Mouse (Mus musculus) C2C12 (cell line): ENCODE results near the gene Bfsp2. TPM values are rescaled to one million over a fixed set of nuclear protein-coding genes. Genes with fewer than 3 reads are reported as not detected.

ENCODE experiments used
- H3K27me3 ChIP-seq: one replicate; pipeline ENCODE4 v1.6.1; 2011; ENCODE audit not compliant: control insufficient read depth, insufficient read depth, insufficient read length
- H3K36me3 ChIP-seq: one replicate; pipeline ENCODE4 v1.6.1; 2011; ENCODE audit not compliant: control insufficient read depth, insufficient read depth
- H3K4me3 ChIP-seq: one replicate; pipeline ENCODE4 v1.5.1; 2011; ENCODE audit warnings: mild to moderate bottlenecking, control low read depth; ENCODE audit not compliant: poor library complexity, insufficient read depth, severe bottlenecking
- H3K79me2 ChIP-seq: one replicate; pipeline ENCODE4 v1.6.1; 2011; ENCODE audit not compliant: control insufficient read depth, insufficient read depth
- H3K79me3 ChIP-seq: one replicate; pipeline ENCODE4 v1.6.1; 2011; ENCODE audit warnings: low read depth, control low read depth
- H3ac ChIP-seq: one replicate; pipeline ENCODE3; 2011; ENCODE audit warnings: low read depth; ENCODE audit not compliant: control insufficient read depth, insufficient read length
- CEBPB ChIP-seq: IDR thresholded peaks from one replicate; pipeline ENCODE4 v1.6.1; 2011; ENCODE audit warnings: low read depth, mild to moderate bottlenecking, control low read depth, moderate library complexity
- CTCF ChIP-seq: IDR thresholded peaks from one replicate; pipeline ENCODE4 v1.5.1; 2011; ENCODE audit not compliant: control insufficient read depth, insufficient read depth, insufficient read length
- FOSL1 ChIP-seq: IDR thresholded peaks from one replicate; pipeline ENCODE4 v1.8.0; 2011; ENCODE audit warnings: mild to moderate bottlenecking, low read length; ENCODE audit not compliant: poor library complexity, insufficient read depth, severe bottlenecking
- MAX ChIP-seq: IDR thresholded peaks from one replicate; pipeline ENCODE4 v1.6.1; 2011; ENCODE audit warnings: mild to moderate bottlenecking, control low read depth
- MYOD1 ChIP-seq: IDR thresholded peaks from one replicate; pipeline ENCODE4 v1.6.1; 2011; ENCODE audit warnings: low read depth; ENCODE audit not compliant: control insufficient read depth, insufficient read length
- MYOG ChIP-seq: IDR thresholded peaks from one replicate; pipeline ENCODE4 v1.6.1; 2011; ENCODE audit not compliant: control insufficient read depth, insufficient read length; ENCODE audit errors: extremely low read depth
- USF1 ChIP-seq: IDR thresholded peaks from one replicate; pipeline ENCODE4 v1.6.1; 2011; ENCODE audit warnings: low read depth, mild to moderate bottlenecking, control low read depth, moderate library complexity
- long read RNA-seq, 2 experiments: library from polyadenylated mRNA; unstranded; transcript quantifications; one replicate each; pipeline ENCODE4 v2.0.0; 2019 to 2020
- polyA plus RNA-seq: library from polyadenylated mRNA; unstranded; fragments of >200 nt; fragmentation: generic; extraction: Trizol; gene quantifications from one replicate; pipeline ENCODE4 v1.2.1, GENCODE M21; 2012; ENCODE audit warnings: missing spikeins

Gene Bfsp2
- 0.22 TPM for polyA plus RNA-seq
- long read RNA-seq, experiment 1: 0 reads
- long read RNA-seq, experiment 2, partial matches to known transcripts: 0 of 1 reads
- long read RNA-seq, experiment 2, other reads (novel, unspliced or antisense): 1 of 1 reads

- no peak within 1 kb of the TSS for H3ac ChIP-seq
- no peaks in the 10 kb centered on the region for H3K36me3 ChIP-seq
- H3K4me3 ChIP-seq: no peak within 1 kb of the TSS
Observed at GRCm38 (mm10) chr9:103480044-103480576, at the start of gene Bfsp2. TSS of gene Bfsp2 (minus strand) at chr9:103480420.

DNA sequence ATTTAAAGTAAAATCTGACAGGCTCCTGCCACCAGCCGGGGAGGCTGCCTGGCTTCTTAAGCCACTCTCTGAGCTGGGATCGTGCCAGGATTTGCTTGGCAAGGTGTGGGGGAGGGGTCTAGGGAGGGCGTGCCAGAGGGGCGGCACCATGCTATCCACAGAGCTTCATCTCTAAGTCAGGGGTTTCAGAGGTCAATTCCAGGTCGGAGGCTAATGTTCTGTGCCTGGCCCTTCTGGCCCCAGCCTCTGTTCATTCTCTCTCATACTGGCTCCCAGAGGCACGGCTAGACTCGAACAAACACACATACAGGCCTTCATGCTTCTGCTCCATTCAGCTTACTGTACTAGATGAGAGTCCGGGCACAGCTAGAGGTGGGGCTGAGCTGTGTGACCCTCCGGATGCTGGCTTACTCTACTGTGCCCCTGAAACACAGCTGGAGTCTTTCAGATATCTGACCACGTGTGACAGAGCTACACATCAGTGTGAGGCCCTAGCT lies 44.9 kb upstream of the Bfsp2 start:
- Histone ChIP-seq H3ac (no peak overlapping the region), H3K79me3 (no peaks in the 10 kb centered on the region), H3K27me3 (peaks cover 28% of the 10 kb centered on the region), H3K36me3 (no peaks in the 10 kb centered on the region), H3K4me3 (no peak overlapping the region), H3K79me2 (no peaks in the 10 kb centered on the region)
- no peak for TF ChIP-seq CEBPB
- TF ChIP-seq MYOG: no peak
- no peak for TF ChIP-seq MYOD1
- no peak for TF ChIP-seq USF1
- TF ChIP-seq MAX: no peak
- no peak for TF ChIP-seq FOSL1
- TF ChIP-seq CTCF: no peak

More at GRCm38 (mm10) chr9:103480044-103480576, at the start of gene Bfsp2:
- H3K27me3 ChIP-seq: no peaks in the 10 kb centered on the region
- no peak for TF ChIP-seq MYOD1
- TF ChIP-seq FOSL1: no peak
- no peak for TF ChIP-seq USF1
- no peak for TF ChIP-seq MAX
- TF ChIP-seq CEBPB: no peak
- no peak for TF ChIP-seq CTCF
- no peak for TF ChIP-seq MYOG
- H3K79me3 ChIP-seq: no peaks in the 10 kb centered on the region
- H3K79me2 ChIP-seq: no peaks in the 10 kb centered on the region

GRCm38 (mm10) chr9:103524600-103524999 lies 44.4 kb upstream of the Bfsp2 start:
- Histone ChIP-seq H3K79me3 (no peaks in the 10 kb centered on the region), H3ac (no peak overlapping the region), H3K27me3 (peaks cover 28% of the 10 kb centered on the region), H3K79me2 (no peaks in the 10 kb centered on the region), H3K4me3 (no peak overlapping the region), H3K36me3 (no peaks in the 10 kb centered on the region)
- no peak for TF ChIP-seq FOSL1
- TF ChIP-seq CTCF: no peak
- TF ChIP-seq USF1: no peak
- no peak for TF ChIP-seq MYOD1
- no peak for TF ChIP-seq CEBPB
- TF ChIP-seq MYOG: no peak

DNA sequence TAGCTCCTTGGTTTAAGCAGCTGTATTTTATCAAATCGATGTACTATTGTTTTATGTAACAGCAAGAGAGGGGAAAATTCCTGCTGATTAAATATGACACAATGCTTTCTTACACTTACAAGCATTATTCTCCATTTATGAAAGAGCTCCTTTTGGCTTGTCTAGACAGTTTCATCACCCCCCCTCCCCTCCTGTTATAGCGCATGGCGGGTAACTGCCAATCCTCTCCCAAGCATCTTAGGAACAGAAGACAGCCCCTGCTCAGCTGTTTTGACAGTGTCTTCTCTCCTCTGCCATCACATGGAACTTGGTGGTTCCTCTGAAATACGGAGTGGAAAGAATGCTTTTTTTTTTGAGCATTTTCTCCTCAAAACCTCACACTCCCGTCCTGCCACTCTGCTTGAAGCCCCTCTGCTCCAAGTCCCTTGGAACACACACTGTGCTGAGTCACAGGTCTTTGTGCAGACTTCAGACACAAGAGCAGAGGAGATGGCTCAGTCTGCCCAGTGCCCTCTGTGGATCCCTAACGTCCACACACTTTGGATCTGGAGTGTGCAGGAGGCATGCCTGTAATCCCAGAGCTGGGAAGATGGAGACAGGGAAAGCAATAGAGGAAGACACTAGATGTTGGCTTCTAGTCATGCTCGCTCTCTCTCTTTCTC lies 43.7 kb upstream of the Bfsp2 start:
- Histone ChIP-seq H3K27me3 (peaks cover 28% of the 10 kb centered on the region), H3K36me3 (no peaks in the 10 kb centered on the region), H3ac (no peak overlapping the region), H3K4me3 (no peak overlapping the region), H3K79me2 (no peaks in the 10 kb centered on the region), H3K79me3 (no peaks in the 10 kb centered on the region)
- TF ChIP-seq MAX: no peak
- no peak for TF ChIP-seq CTCF
- no peak for TF ChIP-seq CEBPB
- no peak for TF ChIP-seq MYOD1
- TF ChIP-seq USF1: no peak
- no peak for TF ChIP-seq MYOG
- TF ChIP-seq FOSL1: no peak

- TF ChIP-seq USF1 (no peak), MYOG (no peak), FOSL1 (no peak), MYOD1 (no peak), CTCF (no peak), MAX (no peak), CEBPB (no peak)
Observed at GRCm38 (mm10) chr9:103523008-103523407, 42.8 kb upstream of the Bfsp2 start.

More at GRCm38 (mm10) chr9:103523008-103523407, 42.8 kb upstream of the Bfsp2 start:
- no peaks in the 10 kb centered on the region for H3K79me3 ChIP-seq
- H3ac ChIP-seq: no peak overlapping the region
- peaks cover 28% of the 10 kb centered on the region for H3K27me3 ChIP-seq
- no peak overlapping the region for H3K4me3 ChIP-seq
- no peaks in the 10 kb centered on the region for H3K36me3 ChIP-seq
- no peaks in the 10 kb centered on the region for H3K79me2 ChIP-seq
